Mouse (Mus musculus) monocyte, adult 5-6 weeks (primary cell): ENCODE results near the gene Cdk5rap3. TPM values are rescaled to one million over a fixed set of nuclear protein-coding genes. Genes with fewer than 3 reads are reported as not detected.

ENCODE experiments used
- ATAC-seq: fragments of 153-309, 156-312 bp; replicated peaks from 2 replicates; pipeline ENCODE4 v1.8.0; 2017; ENCODE audit warnings: mild to moderate bottlenecking; ENCODE audit not compliant: low TSS enrichment, insufficient number of reproducible peaks, severe bottlenecking, poor library complexity, low FRiP score
- total RNA-seq: library from RNA; stranded (forward); fragments of 200-1000, 200-491, 200-594 nt; gene quantifications from 3 replicates; pipeline ENCODE4 v1.2.3, GENCODE M21; 2017

Cdk5rap3 gene
- total RNA-seq, result 38.4 to 51.0 TPM (median 44.6 TPM) in 3 replicates

- peak; percentile 97 for ATAC-seq
Observed at GRCm38 (mm10) chr11:96916044-96916884, at the start of gene Cdk5rap3. Cdk5rap3 (minus strand) TSS chr11:96916496.

- peak; percentile 74 for ATAC-seq
Observed at GRCm38 (mm10) chr11:96963580-96963979, 47.3 kb upstream of the Cdk5rap3 start.

GRCm38 (mm10) chr11:96957061-96957805, 40.9 kb upstream of the Cdk5rap3 start:
- no peak for ATAC-seq

GRCm38 (mm10) chr11:96956009-96956724, 39.9 kb upstream of the Cdk5rap3 start:
- no peak; the same call in 1 of the 2 replicates for ATAC-seq

GRCm38 (mm10) chr11:96955094-96955493, 38.8 kb upstream of the Cdk5rap3 start:
- ATAC-seq, result no peak

GRCm38 (mm10) chr11:96952896-96953295, 36.6 kb upstream of the Cdk5rap3 start:
- no peak for ATAC-seq

- ATAC-seq, result no peak
Observed at GRCm38 (mm10) chr11:96952426-96952825, 36.1 kb upstream of the Cdk5rap3 start.

GRCm38 (mm10) chr11:96950767-96951166, 34.5 kb upstream of the Cdk5rap3 start:
- no peak for ATAC-seq

- no peak for ATAC-seq
Observed at GRCm38 (mm10) chr11:96947849-96948248, 31.6 kb upstream of the Cdk5rap3 start.

GRCm38 (mm10) chr11:96946498-96946897, 30.2 kb upstream of the Cdk5rap3 start:
- no peak for ATAC-seq

- no peak for ATAC-seq
Observed at GRCm38 (mm10) chr11:96944844-96945580, 28.7 kb upstream of the Cdk5rap3 start.

- ATAC-seq, result peak; percentile 99
Observed at GRCm38 (mm10) chr11:96943746-96944304, 27.5 kb upstream of the Cdk5rap3 start, which contains the start of gene Pnpo. Pnpo (minus strand) TSS chr11:96943986.

GRCm38 (mm10) chr11:96941989-96942590, 25.8 kb upstream of the Cdk5rap3 start:
- ATAC-seq, result no peak

- ATAC-seq, result no peak
Observed at GRCm38 (mm10) chr11:96940578-96941465, 24.5 kb upstream of the Cdk5rap3 start.

- ATAC-seq, result no peak
Observed at GRCm38 (mm10) chr11:96938426-96938800, 22.1 kb upstream of the Cdk5rap3 start.

GRCm38 (mm10) chr11:96937549-96938425, 21.5 kb upstream of the Cdk5rap3 start:
- peak; percentile 74 for ATAC-seq
